Mouse (Mus musculus): ENCODE measurements around the gene Tmem9b. TPM values are rescaled to one million over a fixed set of nuclear protein-coding genes. Genes with fewer than 3 reads are reported as not detected.
A peak's percentile ranks its signal among the peaks of the same experiment; 100 is the strongest.

The Tmem9b gene
- total RNA-seq (2017), result 11.0 and 21.5 TPM in 2 replicates

DNA sequence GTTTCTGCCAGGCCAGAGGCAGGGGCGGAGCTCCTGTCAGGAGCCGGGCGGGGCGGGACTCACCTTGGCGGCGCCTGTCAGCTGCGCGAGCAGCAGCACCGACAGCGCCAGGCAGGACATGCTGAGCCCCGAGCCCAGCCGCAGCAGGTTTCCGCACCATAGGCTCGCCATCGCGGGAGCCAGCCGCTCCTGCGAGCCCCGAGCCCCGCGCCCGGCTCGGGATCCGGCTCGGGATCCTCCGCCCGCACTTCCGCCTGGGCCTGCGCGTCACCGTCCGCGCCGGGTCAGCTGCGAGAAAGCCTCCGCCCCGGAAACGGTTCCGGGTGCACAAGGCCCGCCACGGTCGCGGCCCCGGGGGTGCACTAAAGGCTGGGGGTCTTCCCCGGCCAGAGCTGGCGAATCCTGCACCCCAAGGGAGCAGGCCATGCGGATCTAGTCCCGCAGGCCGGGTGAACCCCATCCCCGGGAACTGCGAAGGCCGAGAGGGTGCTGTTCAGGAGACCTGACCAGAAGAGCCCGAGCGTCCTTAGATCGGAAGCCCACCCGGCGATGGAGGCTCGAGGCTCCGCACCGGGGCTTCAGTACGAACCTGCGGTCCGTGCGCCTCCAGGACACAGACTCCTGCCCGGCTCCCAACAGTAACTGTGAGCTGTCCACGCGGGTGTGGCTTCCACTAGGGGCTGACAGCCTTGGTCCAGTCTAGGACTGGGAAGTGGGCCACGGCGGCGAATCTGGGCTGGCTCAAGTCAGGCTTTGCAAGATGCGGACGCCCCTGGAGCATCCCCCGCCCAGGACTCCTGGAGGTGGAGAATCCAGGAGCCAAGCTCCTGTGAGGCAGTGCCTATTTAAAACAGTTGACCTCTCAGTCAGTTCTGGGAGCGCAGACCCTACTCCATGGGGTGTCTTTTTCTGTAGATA lies at the start of gene Tmem9b:
Gene Tmem9b (minus strand): TSS at position 868 of the 918 bp plus-strand sequence.
- peak; percentile 83 for ATAC-seq (replicated peaks; ENCODE audit: low read depth, poor library complexity, severe bottlenecking)

GRCm38 (mm10) chr7:109800626-109801025 lies 48.0 kb upstream of the Tmem9b start:
- no peak for ATAC-seq (replicated peaks; ENCODE audit: low read depth, poor library complexity, severe bottlenecking)

- ATAC-seq (replicated peaks; ENCODE audit: low read depth, poor library complexity, severe bottlenecking), result no peak
Observed at GRCm38 (mm10) chr7:109799168-109799567, 46.5 kb upstream of the Tmem9b start.

DNA sequence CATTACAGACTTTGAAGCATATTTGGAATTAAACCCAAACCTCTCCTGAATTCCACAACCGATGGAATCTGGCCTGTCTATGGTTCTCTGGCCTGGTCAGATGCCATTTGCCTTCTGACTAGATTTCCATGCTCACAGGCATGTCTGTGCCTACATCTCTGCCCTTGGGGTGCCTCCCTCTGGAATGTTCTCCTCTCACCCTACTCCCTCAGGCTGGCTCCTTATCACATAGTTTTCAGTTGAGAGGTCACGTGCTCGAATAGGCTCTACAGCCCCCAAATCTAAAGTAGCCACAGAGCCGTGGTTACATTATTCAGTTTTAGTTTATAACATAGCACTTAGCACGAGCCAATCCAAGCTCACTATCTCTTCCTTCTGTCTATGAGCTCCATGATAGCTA lies 42.9 kb upstream of the Tmem9b start:
- ATAC-seq (replicated peaks; ENCODE audit: low read depth, poor library complexity, severe bottlenecking), result no peak

DNA sequence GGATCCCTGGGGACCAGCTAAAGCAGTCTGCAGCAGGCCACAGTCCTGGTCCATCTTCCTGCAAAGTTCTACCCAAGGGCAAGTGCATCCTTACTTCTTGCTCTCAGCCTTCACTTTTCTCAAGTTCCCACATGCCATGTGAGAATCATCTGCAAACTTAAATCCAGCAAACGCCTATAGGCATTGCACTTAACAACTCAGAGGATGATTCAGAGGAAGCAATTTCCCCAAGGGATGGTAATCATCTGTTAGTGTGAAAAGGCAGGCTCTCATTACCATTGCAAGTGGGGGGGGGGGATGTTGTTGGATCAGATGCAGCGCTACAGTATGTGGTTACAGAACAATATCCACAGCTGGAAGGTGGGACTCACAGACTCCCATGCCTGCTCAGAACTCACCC lies 41.9 kb upstream of the Tmem9b start:
- no peak for ATAC-seq (replicated peaks; ENCODE audit: low read depth, poor library complexity, severe bottlenecking)

GRCm38 (mm10) chr7:109792759-109793158 lies 40.1 kb upstream of the Tmem9b start:
- ATAC-seq (replicated peaks; ENCODE audit: low read depth, poor library complexity, severe bottlenecking), result peak; percentile 71

DNA sequence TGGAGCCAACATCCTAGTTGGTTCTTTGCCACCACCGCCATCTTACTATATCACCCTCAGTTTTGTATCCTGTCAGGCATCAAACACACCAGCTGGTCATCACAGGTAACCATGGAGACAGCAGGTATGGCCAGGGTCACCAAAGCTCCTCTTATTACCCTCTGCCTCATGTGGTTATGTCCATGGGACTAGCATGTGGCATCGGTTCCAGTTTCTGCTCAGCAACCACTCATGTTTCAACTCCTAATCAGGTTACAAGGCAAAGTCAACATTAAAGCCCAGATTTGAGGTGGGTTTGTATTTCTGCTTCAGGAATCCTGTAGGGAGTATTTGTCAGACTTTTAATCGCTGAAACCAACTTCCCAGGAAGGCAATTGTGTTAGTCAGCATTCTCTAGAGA lies 38.1 kb upstream of the Tmem9b start:
- ATAC-seq (replicated peaks; ENCODE audit: low read depth, poor library complexity, severe bottlenecking), result no peak

- peak; percentile 80 for ATAC-seq (replicated peaks; ENCODE audit: low read depth, poor library complexity, severe bottlenecking)
Observed at GRCm38 (mm10) chr7:109787860-109788259, 35.2 kb upstream of the Tmem9b start.

DNA sequence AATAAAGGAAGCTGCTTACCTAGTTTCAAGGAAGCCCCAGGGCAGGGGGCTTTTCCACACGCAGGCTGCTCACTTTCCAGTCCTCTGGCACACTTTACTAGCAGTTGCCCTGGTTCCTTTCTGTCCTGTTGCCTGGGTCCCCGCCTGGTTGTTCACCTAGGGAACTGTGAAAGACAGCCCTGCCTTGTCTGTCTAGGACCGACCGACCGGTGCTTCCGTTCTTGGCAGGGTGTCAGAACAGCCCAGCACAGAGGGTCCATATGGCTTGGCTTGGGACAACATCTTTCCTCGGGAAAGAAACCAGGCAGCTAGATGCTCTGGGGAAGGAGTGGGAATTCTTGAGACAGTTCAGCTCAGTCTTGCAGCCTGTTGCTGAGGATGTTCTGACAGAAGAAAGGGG lies 30.6 kb upstream of the Tmem9b start:
- no peak for ATAC-seq (replicated peaks; ENCODE audit: low read depth, poor library complexity, severe bottlenecking)

- ATAC-seq (replicated peaks; ENCODE audit: low read depth, poor library complexity, severe bottlenecking), result peak; percentile 69
Observed at GRCm38 (mm10) chr7:109781470-109782203, 29.0 kb upstream of the Tmem9b start, which contains the start of gene Nrip3. Gene Nrip3 (minus strand): TSS chr7:109782025.

- peak; percentile 61 for ATAC-seq (replicated peaks; ENCODE audit: low read depth, poor library complexity, severe bottlenecking)
Observed at GRCm38 (mm10) chr7:109781087-109781469, 28.4 kb upstream of the Tmem9b start.

- peak; percentile 64 for ATAC-seq (replicated peaks; ENCODE audit: low read depth, poor library complexity, severe bottlenecking)
Observed at GRCm38 (mm10) chr7:109772251-109772650, 19.6 kb upstream of the Tmem9b start.

DNA sequence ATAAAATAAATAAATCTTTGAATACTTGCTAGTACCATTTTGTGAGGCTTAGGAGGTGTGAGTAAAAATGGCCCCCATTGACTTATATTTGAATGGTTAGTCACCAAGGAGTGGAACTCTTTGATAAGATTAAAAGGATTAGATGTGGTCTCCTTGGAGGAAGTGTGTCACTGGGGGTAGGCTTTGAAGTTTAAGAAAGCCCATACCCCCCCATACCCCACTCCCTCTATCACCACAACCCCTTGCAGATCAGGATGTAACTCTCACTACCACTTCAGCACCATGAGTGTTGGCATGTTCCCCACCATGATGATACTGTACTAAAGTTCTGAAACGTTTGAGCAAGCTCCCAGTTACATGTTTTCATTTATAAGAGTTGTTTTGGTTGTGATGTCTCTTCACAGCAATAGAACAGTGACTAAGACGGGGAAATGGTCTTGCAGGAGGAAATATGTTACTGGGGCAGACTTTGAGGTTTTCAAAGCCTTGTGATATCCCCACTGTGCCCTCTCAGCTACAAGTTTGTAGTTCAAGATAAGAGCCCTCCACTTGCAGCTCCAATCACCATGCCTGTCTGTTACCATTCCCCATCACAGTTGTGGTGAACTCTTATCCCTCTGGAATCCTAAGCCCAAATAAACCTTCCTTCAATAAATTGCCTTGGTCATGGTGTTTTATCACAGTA lies 16.2 kb upstream of the Tmem9b start:
- ATAC-seq (replicated peaks; ENCODE audit: low read depth, poor library complexity, severe bottlenecking), result peak; percentile 70

GRCm38 (mm10) chr7:109767575-109768350 lies 15.1 kb upstream of the Tmem9b start:
- ATAC-seq (replicated peaks; ENCODE audit: low read depth, poor library complexity, severe bottlenecking), result no peak

DNA sequence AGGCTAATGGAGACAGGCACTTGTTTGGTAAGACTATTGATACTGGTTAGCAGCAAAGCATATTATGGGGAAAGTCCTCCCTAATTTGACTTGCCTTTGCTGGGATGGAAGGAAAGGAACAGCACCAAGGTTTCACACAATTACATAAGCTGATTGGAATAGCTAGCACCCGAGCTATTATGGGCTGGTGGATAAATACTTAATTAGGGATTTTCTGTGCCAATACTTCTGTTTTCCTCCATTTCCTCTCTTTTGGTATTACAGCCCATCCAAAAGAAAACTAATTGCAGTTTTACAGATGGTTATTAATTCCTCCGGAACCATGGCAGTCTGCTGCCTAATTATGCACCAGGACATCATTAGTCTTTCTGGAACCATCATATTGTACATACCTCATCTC lies 11.3 kb upstream of the Tmem9b start:
- ATAC-seq (replicated peaks; ENCODE audit: low read depth, poor library complexity, severe bottlenecking), result no peak

- no peak for ATAC-seq (replicated peaks; ENCODE audit: low read depth, poor library complexity, severe bottlenecking)
Observed at GRCm38 (mm10) chr7:109756291-109756690, 3.6 kb upstream of the Tmem9b start.

DNA sequence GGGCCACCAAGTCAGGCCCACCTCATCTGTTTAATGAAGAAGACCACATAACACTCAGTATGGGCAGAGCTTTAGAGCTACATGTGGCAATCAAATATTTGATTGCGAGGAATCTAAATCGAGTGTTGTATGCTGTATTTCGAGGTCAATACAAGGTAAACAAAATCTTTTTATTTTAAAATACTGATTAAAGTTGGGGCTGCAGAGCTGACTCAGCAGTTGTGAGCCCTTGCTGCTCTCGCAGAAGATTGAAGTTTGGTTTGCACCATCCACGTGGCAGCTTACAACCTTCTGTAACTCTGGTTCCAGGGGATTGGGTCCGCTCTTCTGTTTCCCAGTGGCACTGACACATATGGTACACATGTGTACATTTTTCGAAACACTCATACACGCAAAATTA lies 1.4 kb upstream of the Tmem9b start:
- ATAC-seq (replicated peaks; ENCODE audit: low read depth, poor library complexity, severe bottlenecking), result no peak

- peak; percentile 24; the same call in 1 of the 2 replicates for ATAC-seq (replicated peaks; ENCODE audit: low read depth, poor library complexity, severe bottlenecking)
Observed at GRCm38 (mm10) chr7:109751427-109752007, 1.2 kb downstream of the Tmem9b start.

- ATAC-seq (replicated peaks; ENCODE audit: low read depth, poor library complexity, severe bottlenecking), result no peak
Observed at GRCm38 (mm10) chr7:109747747-109748146, 4.9 kb downstream of the Tmem9b start.
